Mouse (Mus musculus): ENCODE measurements around the gene Bach1. TPM values are rescaled to one million over a fixed set of nuclear protein-coding genes. Genes with fewer than 3 reads are reported as not detected.

The Bach1 gene
- 14.1 and 14.4 TPM in 2 replicates for polyA plus RNA-seq (2016; fragmentation: Nextera tagmentation; extraction: Ambion mirVana)

- peak; percentile 99 for DNase-seq (ENCODE audit: low spot score)
- peaks cover 39% of the 10 kb centered on the region for H3K4me1 ChIP-seq
- peak within 1 kb of the TSS; percentile 93 for H3K4me3 ChIP-seq
- no peaks in the 10 kb centered on the region for H3K36me3 ChIP-seq (replicated peaks)
- H3K27ac ChIP-seq (replicated peaks): peak within 1 kb of the TSS; percentile 97
- peaks cover 9% of the 10 kb centered on the region; the same call in 1 of the 2 replicates for H3K27me3 ChIP-seq (replicated peaks; ENCODE audit: low read depth, poor library complexity, severe bottlenecking)
- whole genome bisulfite sequencing: under 1% methylated on average over 83 of the region's 84 CpGs
- no peaks in the 10 kb centered on the region for H3K9me3 ChIP-seq
Measured at GRCm38 (mm10) chr16:87698692-87699305, at the start of gene Bach1. TSS of gene Bach1 (plus strand) at chr16:87698945.

GRCm38 (mm10) chr16:87652344-87652743, 46.4 kb upstream of the Bach1 start:
- no peak overlapping the region for H3K4me3 ChIP-seq
- H3K9me3 ChIP-seq: no peaks in the 10 kb centered on the region
- H3K4me1 ChIP-seq: no peaks in the 10 kb centered on the region
- H3K36me3 ChIP-seq (replicated peaks): no peaks in the 10 kb centered on the region
- no peak overlapping the region for H3K27ac ChIP-seq (replicated peaks)
- WGBS: 73% methylated on average over 8 of the region's 8 CpGs
- H3K27me3 ChIP-seq (replicated peaks; ENCODE audit: low read depth, poor library complexity, severe bottlenecking): no peaks in the 10 kb centered on the region
- DNase-seq (ENCODE audit: low spot score): no peak

- no peaks in the 10 kb centered on the region for H3K27me3 ChIP-seq (replicated peaks; ENCODE audit: low read depth, poor library complexity, severe bottlenecking)
- no peak overlapping the region for H3K4me3 ChIP-seq
- no peaks in the 10 kb centered on the region for H3K4me1 ChIP-seq
- WGBS: 84% methylated on average over 13 of the region's 13 CpGs
- H3K36me3 ChIP-seq (replicated peaks): no peaks in the 10 kb centered on the region
- no peaks in the 10 kb centered on the region for H3K9me3 ChIP-seq
- H3K27ac ChIP-seq (replicated peaks): no peak overlapping the region
- no peak for DNase-seq (ENCODE audit: low spot score)
Measured at GRCm38 (mm10) chr16:87652924-87653323, 45.8 kb upstream of the Bach1 start.

DNA sequence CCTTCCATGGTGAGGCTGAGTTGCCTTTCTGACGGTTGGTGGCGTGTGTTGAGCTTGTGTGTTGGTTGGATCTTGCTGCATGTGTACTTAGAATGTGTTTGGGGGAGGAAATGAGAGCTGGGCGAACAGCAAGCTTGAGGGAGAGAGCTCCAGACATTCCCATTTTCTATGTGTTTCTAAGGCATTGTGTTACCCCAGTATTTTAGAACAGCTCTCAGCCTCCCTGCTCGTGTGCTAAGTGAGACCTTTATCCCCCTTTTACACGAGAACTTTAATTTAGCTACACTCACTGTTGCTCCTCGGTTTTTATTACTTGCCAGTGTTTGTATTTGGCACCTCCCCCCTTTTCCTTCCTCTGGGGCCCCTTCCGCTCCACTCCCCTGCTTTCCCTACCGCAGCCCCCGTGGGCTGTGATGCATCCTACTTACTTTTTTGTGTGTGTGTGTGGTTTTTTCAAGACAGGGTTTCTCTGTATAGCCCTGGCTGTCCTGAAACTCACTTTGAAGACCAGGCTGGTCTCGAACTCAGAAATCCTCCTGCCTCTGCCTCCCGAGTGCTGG, 44.6 kb upstream of the Bach1 start:
- 74% methylated on average over 11 of the region's 11 CpGs for WGBS
- Histone ChIP-seq H3K27me3 (replicated peaks; ENCODE audit: low read depth, poor library complexity, severe bottlenecking) (no peaks in the 10 kb centered on the region), H3K4me3 (no peak overlapping the region), H3K36me3 (replicated peaks) (no peaks in the 10 kb centered on the region), H3K4me1 (no peaks in the 10 kb centered on the region), H3K27ac (replicated peaks) (no peak overlapping the region), H3K9me3 (no peaks in the 10 kb centered on the region)
- DNase-seq (ENCODE audit: low spot score): no peak

DNA sequence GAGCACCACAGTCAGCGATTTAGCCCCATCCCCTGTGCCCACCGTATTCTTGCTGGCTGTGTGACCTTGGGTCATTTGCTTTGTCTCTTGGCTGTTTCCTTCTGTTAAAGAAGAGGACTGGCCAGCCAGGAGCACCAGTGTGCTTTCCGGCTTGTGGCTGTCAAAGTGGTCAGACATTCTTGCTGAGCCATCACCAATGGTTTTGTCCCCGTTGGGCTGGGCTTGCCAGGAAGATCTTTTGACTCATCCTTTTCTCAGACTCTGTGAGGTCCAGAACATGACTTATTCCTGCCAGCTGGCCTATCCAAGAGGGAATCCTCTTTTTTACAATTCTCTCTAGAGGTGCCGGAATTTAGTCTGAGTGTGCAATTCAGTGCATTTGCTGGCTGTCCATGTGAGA, 43.7 kb upstream of the Bach1 start:
- DNase-seq (ENCODE audit: low spot score): no peak
- H3K27me3 ChIP-seq (replicated peaks; ENCODE audit: low read depth, poor library complexity, severe bottlenecking): no peaks in the 10 kb centered on the region
- no peaks in the 10 kb centered on the region for H3K9me3 ChIP-seq
- no peaks in the 10 kb centered on the region for H3K4me1 ChIP-seq
- no peak overlapping the region for H3K4me3 ChIP-seq
- 84% methylated on average over 5 of the region's 5 CpGs for WGBS
- H3K27ac ChIP-seq (replicated peaks): no peak overlapping the region; the same call in 1 of the 2 replicates
- no peaks in the 10 kb centered on the region for H3K36me3 ChIP-seq (replicated peaks)

DNA sequence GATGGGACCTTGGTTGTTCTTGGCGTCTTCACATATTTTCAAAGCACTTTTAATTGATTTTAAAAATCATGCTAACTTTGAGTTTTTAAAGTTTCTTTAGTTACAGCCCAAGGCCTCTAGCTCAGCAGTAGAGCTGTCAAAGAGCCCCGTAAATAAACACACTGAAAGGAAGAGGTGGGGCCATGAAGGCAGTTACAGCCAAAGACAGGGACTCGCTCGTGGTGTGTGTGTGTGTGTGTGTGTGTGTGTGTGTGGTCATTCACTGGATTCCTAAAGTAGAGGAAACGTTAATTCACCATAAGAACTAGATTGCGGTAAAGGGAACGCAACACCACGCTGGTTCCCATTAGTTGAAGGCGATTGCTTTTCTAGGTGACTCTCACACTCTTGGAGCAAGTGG, 43.2 kb upstream of the Bach1 start:
- WGBS: 87% methylated on average over 9 of the region's 9 CpGs
- Histone ChIP-seq H3K27ac (replicated peaks) (no peak overlapping the region), H3K36me3 (replicated peaks) (no peaks in the 10 kb centered on the region), H3K4me3 (no peak overlapping the region), H3K27me3 (replicated peaks; ENCODE audit: low read depth, poor library complexity, severe bottlenecking) (no peaks in the 10 kb centered on the region), H3K9me3 (no peaks in the 10 kb centered on the region), H3K4me1 (no peaks in the 10 kb centered on the region)
- DNase-seq (ENCODE audit: low spot score): no peak

GRCm38 (mm10) chr16:87656771-87657170, 42.0 kb upstream of the Bach1 start:
- no peak overlapping the region for H3K4me3 ChIP-seq
- H3K4me1 ChIP-seq: peaks cover 5% of the 10 kb centered on the region; the same call in 1 of the 2 replicates
- no peak overlapping the region for H3K27ac ChIP-seq (replicated peaks)
- no peaks in the 10 kb centered on the region for H3K9me3 ChIP-seq
- WGBS: 86% methylated on average over 4 of the region's 4 CpGs
- DNase-seq (ENCODE audit: low spot score): no peak
- H3K36me3 ChIP-seq (replicated peaks): no peaks in the 10 kb centered on the region
- H3K27me3 ChIP-seq (replicated peaks; ENCODE audit: low read depth, poor library complexity, severe bottlenecking): no peaks in the 10 kb centered on the region

DNA sequence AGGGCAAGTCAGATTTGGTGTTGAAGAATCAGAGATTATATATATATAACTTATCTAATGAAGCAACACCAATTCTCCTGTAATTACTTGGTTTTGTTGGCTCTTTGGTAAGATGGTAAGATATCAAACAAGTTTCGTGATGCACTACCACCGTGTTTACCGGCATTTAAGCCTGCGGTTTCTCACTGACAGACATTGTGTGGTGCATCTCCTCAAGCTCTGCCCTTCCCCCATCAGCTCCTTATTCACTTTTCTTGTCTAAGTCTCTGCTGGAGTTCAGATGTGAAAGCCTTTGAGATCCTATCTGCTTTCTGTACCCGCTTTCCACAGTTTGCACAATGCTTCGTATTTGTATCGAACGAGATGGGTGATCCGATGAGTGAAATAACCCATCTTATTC, 41.5 kb upstream of the Bach1 start:
- H3K4me1 ChIP-seq: peaks cover 5% of the 10 kb centered on the region; the same call in 1 of the 2 replicates
- H3K36me3 ChIP-seq (replicated peaks): no peaks in the 10 kb centered on the region
- no peak overlapping the region for H3K4me3 ChIP-seq
- no peaks in the 10 kb centered on the region for H3K27me3 ChIP-seq (replicated peaks; ENCODE audit: low read depth, poor library complexity, severe bottlenecking)
- H3K27ac ChIP-seq (replicated peaks): no peak overlapping the region
- DNase-seq (ENCODE audit: low spot score): no peak
- WGBS: 95% methylated on average over 9 of the region's 9 CpGs
- H3K9me3 ChIP-seq: no peaks in the 10 kb centered on the region

DNA sequence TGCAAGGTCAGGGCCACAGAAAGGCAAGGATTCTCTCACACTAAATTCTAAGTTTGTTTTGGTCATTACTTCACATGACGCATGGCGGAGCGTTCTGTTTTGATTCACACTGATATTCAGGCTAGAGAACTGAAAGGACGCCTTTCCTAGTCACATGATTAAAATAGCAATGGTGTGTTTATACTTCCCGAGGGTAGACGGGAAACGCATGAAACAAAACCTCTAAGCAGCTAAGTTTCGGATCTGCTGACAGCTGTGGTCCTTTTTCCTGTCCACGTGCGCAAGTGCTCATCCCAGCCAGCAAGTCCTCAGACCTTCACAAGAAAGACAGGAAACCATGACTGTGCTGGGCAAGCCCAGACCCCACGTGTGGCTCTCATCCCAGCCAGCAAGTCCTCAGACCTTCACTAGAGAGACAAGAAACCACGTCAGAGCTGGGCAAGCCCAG, 37.7 kb upstream of the Bach1 start:
- H3K4me3 ChIP-seq: no peak overlapping the region
- no peaks in the 10 kb centered on the region for H3K9me3 ChIP-seq
- WGBS: 81% methylated on average over 12 of the region's 12 CpGs
- no peak overlapping the region for H3K27ac ChIP-seq (replicated peaks)
- no peaks in the 10 kb centered on the region for H3K27me3 ChIP-seq (replicated peaks; ENCODE audit: low read depth, poor library complexity, severe bottlenecking)
- DNase-seq (ENCODE audit: low spot score): no peak
- H3K36me3 ChIP-seq (replicated peaks): no peaks in the 10 kb centered on the region
- H3K4me1 ChIP-seq: peaks cover 5% of the 10 kb centered on the region; the same call in 1 of the 2 replicates

DNA sequence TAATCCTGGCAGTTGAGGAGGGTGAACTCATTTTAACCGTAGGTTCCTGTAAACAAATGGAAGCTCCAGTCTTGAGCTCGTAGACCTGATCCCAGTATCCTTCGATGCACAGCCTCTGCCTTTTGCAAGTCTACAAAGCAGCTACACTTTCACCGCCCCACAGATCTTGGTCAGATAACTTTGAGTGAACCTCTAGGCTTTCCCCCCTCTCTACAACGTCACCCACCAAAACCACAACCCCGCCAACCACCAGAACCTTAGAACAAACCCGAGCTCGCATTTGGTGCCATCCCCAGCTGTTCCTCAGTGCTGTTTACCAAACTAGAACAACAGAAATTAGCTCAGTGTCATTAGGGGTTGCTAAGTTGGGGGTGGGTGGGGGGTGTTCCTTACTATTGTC, 37.1 kb upstream of the Bach1 start:
- no peak overlapping the region for H3K27ac ChIP-seq (replicated peaks)
- 85% methylated on average over 8 of the region's 8 CpGs for WGBS
- no peaks in the 10 kb centered on the region for H3K9me3 ChIP-seq
- H3K4me3 ChIP-seq: no peak overlapping the region
- H3K27me3 ChIP-seq (replicated peaks; ENCODE audit: low read depth, poor library complexity, severe bottlenecking): no peaks in the 10 kb centered on the region
- H3K4me1 ChIP-seq: peaks cover 5% of the 10 kb centered on the region; the same call in 1 of the 2 replicates
- H3K36me3 ChIP-seq (replicated peaks): no peaks in the 10 kb centered on the region
- peak; percentile 7 for DNase-seq (ENCODE audit: low spot score)

DNA sequence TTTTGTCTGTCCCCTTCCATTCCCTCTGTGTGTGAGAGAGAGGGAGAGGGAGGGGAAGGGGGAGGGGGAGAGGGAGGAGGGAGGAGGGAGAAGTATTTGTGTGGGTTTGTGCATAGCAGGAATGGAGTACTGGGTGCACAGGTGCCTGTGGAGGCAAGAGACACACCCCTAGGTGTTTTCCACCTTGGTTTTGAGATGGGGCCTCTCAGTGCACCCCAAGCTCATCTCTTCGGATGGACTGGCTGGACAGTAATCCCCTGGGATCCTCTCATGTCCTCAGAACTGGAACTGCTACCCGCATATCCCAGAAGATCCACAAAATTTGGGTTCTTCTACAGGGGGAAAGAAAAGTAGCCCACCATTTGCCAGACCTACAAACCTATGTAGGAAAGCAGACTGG, 36.2 kb upstream of the Bach1 start:
- Histone ChIP-seq H3K4me3 (no peak overlapping the region), H3K27ac (replicated peaks) (no peak overlapping the region), H3K4me1 (peaks cover 5% of the 10 kb centered on the region; the same call in 1 of the 2 replicates), H3K9me3 (no peaks in the 10 kb centered on the region), H3K36me3 (replicated peaks) (no peaks in the 10 kb centered on the region), H3K27me3 (replicated peaks; ENCODE audit: low read depth, poor library complexity, severe bottlenecking) (no peaks in the 10 kb centered on the region)
- WGBS: 95% methylated on average over 2 of the region's 2 CpGs
- DNase-seq (ENCODE audit: low spot score): peak; percentile 7

GRCm38 (mm10) chr16:87663890-87664289, 34.9 kb upstream of the Bach1 start:
- no peak for DNase-seq (ENCODE audit: low spot score)
- Histone ChIP-seq H3K27me3 (replicated peaks; ENCODE audit: low read depth, poor library complexity, severe bottlenecking) (no peaks in the 10 kb centered on the region), H3K9me3 (no peaks in the 10 kb centered on the region), H3K27ac (replicated peaks) (no peak overlapping the region), H3K4me3 (no peak overlapping the region), H3K4me1 (peaks cover 5% of the 10 kb centered on the region; the same call in 1 of the 2 replicates), H3K36me3 (replicated peaks) (no peaks in the 10 kb centered on the region)
- 82% methylated on average over 6 of the region's 6 CpGs for WGBS

GRCm38 (mm10) chr16:87665246-87665645, 33.5 kb upstream of the Bach1 start:
- H3K27me3 ChIP-seq (replicated peaks; ENCODE audit: low read depth, poor library complexity, severe bottlenecking): no peaks in the 10 kb centered on the region
- no peaks in the 10 kb centered on the region for H3K9me3 ChIP-seq
- H3K4me3 ChIP-seq: no peak overlapping the region
- peaks cover 5% of the 10 kb centered on the region; the same call in 1 of the 2 replicates for H3K4me1 ChIP-seq
- no peak for DNase-seq (ENCODE audit: low spot score)
- no peaks in the 10 kb centered on the region for H3K36me3 ChIP-seq (replicated peaks)
- no peak overlapping the region for H3K27ac ChIP-seq (replicated peaks)
- 81% methylated on average over 9 of the region's 9 CpGs for WGBS

Measured in embryonic facial prominence, embryonic 10.5 days (tissue).